Mouse (Mus musculus): ENCODE results near the gene Il27ra. TPM values are rescaled to one million over a fixed set of nuclear protein-coding genes. Genes with fewer than 3 reads are reported as not detected.
"Not testable (repeated sequence)": the region's sequence is repeated elsewhere in the genome, so short reads cannot be mapped to it uniquely, and the experiment has no call there.

The Il27ra gene
- total RNA-seq, 2 experiments from 2014 or later = 0.73 to 1.5 TPM

DNA sequence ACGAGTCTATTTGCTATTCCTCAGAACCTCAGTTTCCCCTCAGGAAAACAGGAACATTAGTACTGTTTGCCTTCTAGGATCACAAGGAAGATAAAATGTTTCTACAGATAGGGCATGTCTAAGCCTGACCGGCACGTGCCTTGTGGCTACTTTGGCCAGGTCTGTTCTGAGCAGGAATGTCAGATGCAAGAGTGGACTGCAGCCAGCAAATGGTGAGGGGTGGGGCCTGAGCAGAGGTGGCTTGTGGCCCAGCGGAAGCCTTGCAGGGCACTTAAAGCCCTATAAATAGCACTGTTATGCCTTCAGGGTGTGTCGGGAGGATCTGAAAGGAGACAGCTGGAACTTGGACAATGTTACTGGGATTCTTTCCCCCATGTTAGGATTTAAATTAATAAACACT lies 19.3 kb downstream of the Il27ra start:
- ATAC-seq (ENCODE audit: poor library complexity, severe bottlenecking) = no peak

DNA sequence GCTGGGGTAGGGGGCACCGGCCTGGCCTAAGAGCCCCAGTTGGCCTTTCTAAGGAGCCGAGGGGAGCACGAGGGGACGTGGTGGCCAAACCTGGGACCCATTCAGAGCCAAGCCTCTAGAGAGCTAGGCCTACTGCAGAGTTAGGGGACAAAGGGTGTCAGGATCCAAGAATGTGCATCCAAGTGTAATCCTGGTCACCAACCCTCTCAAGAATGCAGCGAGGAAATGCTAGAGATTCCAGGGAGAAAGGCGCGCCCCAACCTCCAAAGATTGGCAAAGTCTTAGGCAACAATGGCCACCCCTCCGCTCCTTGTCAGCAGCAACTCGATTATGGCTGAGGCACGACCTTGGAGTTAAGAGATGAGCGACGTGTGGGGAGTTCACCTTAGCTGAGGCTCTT lies 20.8 kb downstream of the Il27ra start:
- ATAC-seq (ENCODE audit: poor library complexity, severe bottlenecking) = no peak

DNA sequence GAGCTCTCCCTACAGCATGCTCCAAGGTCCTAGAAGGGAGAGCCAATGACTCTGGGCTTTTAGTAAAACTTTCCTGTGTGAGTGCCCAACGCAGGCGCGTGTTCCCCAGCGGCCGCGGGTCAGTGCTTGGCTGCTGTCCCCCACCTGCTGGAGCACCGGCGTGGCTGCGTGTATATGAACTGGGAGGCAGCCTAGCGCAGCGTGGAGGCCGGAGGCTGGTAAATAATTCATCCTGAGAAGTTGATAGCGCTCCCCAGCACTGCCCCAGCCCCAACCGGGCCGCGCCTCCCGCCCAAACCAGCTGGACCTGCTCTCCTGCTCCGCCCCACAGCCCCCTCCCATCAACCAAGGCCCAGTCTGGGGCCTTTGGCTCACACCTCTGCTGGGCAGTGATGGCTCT lies 21.3 kb downstream of the Il27ra start, which contains the start of gene Palm3:
TSS of gene Palm3 (plus strand) at position 376 of the 400 bp plus-strand sequence.
- no peak for ATAC-seq (ENCODE audit: poor library complexity, severe bottlenecking)

DNA sequence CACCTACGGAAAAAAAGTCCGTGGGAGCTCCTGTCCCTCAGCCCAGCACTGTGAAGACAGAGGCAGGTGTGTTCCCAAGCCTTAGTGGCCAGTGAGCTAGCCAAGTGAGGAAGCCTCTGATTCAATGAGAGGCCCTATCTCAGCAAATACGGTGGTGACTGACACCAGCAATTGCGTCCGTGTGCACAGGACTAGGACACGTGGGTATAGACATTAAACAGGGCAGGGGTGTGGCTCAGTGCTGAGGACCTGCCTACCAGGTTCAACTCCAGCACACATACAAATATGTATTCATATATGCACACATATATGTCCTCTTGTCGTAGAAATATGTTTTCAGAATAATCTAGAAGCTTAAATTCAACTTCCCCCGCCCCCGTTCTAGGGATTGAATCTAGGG lies 22.7 kb downstream of the Il27ra start:
- no peak for ATAC-seq (ENCODE audit: poor library complexity, severe bottlenecking)

DNA sequence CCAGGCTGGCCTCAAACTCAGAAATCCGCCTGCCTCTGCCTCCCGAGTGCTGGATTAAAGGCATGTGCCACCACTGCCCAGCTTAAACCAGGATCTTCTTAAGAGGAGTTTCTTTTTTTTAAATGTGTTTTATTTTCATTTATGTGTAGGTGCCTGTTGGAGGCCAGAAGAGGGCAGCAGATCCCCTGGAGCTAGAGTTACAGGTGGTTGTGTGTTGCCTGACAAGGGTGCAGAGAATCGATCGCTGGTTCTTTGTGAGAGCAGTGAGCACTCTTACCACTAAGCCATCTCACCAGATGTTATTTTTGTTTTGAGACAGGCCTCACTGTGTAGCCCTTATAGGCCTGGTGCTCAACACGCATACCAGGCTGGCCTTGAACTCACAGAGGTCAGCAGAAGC lies 26.6 kb downstream of the Il27ra start:
- ATAC-seq (ENCODE audit: poor library complexity, severe bottlenecking) = no peak

DNA sequence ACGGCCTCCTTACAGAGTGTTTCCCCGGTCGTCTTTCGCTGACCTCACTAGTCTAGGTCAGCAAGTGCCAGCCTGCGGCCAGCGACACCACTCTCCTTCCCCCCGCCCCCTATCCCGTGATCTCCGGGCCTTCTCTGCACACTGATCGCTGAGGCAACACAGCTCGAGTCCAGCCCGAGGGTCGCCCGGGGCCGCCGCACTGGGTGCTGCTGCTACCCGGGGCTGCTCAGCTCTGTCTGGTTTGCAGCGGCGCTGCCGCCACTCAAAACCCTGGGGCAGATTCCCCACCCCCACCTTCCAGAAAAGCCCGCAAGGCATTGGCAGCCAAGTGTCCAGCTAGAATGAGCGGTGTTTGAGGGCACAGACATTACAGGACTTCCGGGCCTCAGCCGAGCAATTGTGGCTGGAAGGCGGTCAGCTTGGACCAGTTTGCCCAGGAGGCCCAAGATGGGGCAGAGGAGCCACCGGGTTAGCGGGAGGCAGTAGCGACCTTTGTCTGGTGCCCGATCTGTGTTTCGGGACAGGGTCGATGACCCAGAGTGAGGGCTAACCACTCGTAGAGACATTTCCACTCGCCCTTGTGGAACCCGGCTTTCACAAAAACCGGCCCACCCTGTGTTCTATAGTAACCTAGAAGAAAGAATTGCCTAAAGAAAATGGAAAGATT lies 29.8 kb downstream of the Il27ra start:
- no peak for ATAC-seq (ENCODE audit: poor library complexity, severe bottlenecking)

DNA sequence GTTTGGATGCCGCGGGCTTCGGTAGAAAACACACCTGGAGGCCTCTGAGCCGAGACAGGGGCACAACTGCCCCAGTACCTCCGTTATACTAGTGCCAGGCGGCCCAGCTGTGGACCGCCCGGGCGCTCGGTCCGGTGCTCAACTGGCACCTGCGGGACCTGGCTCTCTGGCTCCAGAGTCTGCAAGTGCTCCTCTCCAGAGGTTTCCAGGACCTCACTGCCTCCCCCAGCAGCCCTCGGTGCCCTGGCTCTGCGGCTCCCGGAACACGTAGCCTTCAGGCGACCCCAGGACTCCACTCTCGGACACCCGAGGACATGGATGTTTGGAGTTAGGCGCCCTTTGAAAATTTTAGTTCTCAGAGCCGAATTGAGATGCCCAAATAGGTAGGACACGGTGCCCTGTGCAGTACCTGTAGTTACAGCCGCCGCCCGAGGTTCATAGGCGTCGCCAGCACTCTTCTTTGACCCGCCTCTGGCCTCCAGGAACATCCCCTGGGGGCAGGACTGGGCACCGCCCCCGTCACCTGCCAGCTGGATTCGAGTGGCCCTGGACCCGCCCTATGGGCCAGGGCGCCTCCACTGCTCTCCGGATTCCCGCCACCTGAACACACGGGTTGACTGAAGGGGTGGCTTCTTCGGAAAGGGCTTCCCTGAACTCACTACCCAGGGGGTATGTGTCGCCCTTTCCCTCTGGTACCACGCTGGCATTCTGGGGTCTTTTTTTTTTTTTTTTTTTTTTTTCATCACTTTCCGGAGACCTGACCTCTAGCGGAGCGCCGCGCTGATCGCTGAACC lies 30.5 kb downstream of the Il27ra start, which contains the start of gene 2210011C24Rik:
TSS of gene 2210011C24Rik (minus strand) at position 467 of the 794 bp plus-strand sequence.
- 0 out of 2 replicates have a peak, but pooled peaks have one; percentile 26 for ATAC-seq (ENCODE audit: poor library complexity, severe bottlenecking)

DNA sequence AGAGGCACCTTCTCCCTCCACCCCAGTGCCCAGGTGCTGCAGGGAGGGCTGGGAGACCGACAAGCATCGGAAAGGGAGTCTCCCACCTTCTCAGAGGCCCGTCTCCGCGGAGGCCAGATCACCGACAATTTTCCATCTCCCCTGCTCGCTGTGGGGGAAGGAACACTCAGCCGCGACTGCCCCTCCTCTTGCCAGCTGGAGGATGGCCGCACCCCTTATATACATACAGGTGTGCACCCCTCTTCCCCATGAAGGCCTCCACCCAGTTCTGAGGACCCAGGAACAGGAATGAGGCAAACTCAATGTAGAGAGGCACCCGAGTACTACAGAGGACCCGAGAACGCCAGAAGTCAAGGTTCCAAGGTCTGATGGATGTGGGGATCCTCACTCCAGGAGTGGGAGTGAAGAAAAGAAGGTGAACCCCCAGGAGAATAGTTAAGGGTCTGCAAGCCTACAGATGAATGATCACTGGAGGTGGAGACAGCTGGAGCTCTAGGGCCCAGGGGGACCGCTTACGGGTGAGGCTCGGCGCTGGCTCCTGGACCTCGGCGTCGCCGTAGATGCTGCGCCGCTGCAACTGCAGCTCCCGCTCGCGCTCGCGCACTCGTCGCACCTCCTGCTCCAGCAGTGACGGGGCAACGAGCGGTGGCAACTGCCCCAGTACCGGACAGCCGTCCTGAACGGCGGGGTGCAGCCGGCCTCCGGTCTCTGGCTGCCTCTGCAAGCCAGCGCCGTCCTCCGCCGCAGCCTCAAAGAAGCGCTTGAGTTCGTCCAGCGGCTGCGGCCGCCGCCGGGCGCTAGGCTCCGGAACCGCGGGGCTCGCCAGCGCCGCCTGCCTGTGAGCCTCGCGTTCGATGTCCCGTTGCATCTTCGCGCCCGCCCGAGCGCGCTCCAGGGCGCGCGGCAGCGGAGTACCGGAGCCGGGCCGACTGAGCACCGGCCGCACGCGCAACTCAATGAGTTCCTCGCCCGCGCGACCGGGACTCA lies 31.5 kb downstream of the Il27ra start:
- peak; percentile 80 for ATAC-seq (ENCODE audit: poor library complexity, severe bottlenecking)

DNA sequence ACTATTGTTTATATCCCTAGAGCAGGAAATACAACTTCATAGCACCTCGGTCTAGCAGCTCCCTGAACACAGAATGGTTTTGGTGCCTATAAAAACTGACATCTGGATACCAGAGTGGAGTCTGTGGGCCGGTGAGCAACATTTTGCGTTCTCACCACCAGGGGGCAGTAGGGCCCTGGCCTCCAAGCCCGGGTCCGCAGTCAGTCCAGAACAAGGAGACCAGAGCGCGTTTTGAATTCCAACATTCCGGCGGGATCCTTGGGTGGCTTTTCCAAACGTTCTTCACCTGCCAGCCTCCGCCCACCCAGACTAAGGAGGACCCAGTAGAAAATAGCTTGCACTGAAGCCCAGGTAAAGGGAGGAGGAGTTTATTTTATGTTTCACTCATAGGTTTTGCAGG lies 32.5 kb downstream of the Il27ra start:
- peak; percentile 77 for ATAC-seq (ENCODE audit: poor library complexity, severe bottlenecking)

DNA sequence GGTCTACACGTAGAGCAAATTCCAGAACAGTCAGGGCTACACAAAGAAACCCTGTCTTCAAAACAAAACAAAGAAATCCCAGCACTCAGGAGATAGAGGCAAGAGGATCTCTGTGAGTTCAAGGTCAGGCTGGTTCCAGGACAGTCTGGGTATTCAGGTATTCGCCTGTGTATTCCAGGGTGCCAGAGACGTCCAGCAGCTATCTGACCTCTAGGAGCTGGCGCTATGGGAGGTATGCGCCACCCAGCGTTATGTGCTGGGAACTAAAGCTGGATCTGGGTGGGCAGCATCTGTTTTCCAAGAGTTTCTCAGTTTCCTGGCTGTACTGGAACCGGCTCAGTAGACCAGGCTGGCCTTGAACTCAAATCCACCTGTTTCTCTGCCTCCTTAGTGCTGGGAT lies 34.0 kb downstream of the Il27ra start:
- ATAC-seq (ENCODE audit: poor library complexity, severe bottlenecking) = no peak

DNA sequence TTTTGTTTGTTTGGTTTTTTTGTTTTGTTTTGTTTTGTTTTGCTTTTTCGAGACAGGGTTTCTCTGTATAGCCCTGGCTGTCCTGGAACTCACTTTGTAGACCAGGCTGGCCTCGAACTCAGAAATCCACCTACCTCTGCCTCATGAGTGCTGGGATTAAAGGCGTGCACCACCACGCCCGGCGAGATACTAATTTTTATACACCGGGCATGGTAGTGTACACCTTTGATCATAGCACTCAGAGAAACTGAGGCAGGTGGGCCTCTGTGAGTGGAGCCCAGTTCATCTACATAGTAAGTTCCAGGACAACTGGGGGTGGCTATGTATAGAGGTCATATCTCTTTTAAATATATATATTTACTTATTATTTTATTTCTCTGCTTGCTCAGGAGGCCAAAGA lies 36.9 kb downstream of the Il27ra start:
- not testable (repeated sequence) for ATAC-seq (ENCODE audit: poor library complexity, severe bottlenecking)

DNA sequence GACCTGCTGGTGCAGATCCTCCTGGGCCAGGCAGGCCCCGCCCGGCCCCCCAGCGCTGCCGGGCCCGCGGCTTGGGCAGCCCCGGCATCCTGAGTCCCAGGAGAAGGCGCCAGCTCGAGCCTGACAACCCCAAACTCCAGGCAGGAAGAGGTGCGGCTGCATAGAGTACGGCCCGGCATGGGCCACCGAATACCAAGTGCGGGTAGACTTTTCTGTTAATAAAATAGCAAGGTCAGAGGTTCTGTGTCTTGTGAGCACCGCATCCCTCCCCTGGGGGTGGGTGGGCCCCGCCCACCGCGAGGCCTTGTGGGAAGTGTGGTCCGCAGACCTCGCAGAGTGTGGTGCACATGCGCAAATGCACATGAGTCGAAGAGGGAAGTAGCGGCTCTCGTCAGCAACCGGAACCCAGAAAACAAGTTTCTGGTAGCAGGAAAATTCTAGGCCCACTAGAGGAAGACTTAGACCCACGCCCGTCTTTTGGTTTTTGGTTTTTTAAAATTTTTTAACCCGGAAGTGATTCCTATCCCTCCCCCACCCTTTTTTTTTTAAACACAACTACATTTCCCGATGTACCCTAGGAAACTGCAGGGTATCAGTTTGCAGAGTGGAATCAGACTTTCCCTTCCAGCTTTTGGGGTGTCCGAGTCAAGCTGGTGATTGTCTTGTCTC lies 37.7 kb downstream of the Il27ra start:
- ATAC-seq (ENCODE audit: poor library complexity, severe bottlenecking) = peak; percentile 100

DNA sequence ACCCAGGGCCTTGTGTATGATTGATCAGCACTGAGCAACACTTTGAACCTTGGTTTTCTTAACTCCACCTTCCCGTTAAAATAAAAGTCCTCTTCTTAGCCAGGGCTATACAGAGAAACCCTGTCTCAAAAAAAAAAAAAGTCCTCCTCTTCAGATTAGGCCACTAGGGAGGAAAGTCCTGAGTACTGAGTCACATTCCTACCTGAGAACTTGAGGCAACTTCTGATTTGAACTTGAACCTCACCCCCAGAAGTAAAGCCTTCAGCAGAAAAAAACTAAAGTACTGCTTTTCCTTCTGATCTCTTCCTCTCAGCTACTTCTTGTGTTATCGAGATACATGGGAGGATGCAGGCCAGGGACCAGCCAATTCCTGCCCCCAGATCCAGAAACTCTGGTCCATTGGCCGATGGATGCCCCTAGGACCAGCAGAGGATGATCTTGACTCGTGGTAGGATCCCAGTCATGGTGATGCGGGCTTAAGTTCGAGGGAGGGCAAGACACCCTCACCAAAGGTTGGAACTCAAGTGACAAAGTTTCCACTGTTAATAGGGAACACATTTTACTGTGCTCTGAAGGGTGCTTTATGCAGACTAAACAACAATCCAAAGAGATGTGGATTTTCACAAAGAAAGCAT lies 38.7 kb downstream of the Il27ra start:
- no peak for ATAC-seq (ENCODE audit: poor library complexity, severe bottlenecking)

DNA sequence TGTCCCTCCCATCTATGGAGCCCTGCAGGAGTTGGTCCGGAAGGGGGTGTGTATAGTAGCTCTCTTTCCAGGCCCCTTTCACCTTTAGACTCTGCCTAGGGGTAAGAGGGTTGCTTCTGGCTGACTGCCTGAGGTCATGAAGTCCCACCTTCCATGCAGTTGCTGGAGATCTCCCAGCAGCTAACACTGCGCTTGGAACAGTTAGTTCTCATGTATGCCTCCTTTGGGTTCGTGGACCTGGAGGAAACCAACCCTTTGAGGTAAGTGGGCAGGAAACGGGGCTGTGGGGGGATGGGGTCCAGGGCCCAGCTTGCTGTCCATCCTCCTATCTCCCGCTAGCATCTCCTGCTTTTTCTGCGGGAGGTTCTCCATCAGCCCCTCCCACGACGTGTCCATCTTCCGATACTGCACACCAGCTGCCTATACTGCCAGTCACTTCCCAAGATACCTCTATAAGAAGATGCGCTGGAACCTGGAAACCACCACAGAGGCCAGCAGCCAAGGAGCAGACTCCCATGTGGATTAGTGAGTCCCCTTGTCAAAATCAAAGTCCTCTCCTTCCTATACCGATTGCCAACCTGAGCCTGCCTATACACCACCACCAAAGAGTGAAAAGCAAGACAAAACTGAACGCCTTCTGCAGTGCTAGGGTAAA lies 39.3 kb downstream of the Il27ra start:
- no peak for ATAC-seq (ENCODE audit: poor library complexity, severe bottlenecking)

DNA sequence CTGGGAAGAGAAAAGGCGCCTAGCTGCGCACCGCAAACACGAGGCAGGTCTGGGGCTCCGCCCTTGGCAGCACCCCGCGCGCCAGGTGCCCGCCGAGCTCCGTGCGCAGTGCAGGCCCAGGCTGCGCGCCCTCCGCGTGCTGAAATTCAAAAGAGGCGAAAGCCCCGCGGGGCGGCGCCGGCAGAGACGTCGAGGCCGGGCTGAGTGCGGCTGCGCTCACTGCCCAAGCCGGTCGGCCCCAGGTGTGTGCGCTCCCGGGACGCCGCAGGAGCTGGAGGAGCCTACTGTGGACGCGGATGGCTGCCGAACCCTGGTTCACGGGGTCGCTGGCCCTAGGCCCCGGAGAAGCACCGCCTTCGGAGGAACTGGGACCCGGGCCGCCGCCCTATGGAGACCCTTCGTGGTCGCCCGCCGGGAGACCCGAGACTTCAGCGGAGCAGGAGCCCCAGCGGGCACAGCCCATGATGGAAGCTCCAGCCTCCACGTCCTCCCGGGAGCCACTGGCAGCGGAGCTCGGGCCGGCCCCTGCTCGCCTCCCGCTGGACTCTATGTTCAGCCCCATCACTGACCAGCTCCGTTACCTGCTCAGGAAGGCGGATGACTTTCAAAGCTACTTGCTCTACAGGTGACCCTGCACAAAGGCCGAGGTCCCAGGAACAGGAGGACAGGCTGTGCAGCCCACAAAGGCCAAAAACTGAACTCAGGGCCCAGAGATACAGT lies 40.9 kb downstream of the Il27ra start, which contains the start of gene 1700067K01Rik:
TSS of gene 1700067K01Rik (plus strand) at position 222 of the 720 bp plus-strand sequence.
- ATAC-seq (ENCODE audit: poor library complexity, severe bottlenecking) = no peak

DNA sequence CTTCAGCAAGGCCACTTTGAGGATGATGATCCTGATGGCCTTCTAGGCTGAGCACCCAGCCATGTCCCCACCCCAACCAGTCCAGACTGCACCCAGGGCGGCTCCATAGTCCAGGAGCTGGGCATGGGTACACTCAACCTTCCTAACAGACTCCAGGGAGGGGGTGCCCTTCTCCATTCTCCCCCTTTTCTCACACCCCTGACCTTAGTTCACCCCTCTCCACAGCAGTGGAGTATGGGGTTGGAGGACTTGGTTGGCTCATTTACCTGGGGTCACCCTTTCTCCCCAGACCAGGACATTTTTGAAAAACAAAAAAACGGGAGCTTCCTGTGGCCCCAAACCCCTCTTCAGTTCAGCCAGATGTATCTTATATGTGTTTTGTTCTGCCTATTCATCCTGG lies 42.6 kb downstream of the Il27ra start:
- ATAC-seq (ENCODE audit: poor library complexity, severe bottlenecking) = no peak

DNA sequence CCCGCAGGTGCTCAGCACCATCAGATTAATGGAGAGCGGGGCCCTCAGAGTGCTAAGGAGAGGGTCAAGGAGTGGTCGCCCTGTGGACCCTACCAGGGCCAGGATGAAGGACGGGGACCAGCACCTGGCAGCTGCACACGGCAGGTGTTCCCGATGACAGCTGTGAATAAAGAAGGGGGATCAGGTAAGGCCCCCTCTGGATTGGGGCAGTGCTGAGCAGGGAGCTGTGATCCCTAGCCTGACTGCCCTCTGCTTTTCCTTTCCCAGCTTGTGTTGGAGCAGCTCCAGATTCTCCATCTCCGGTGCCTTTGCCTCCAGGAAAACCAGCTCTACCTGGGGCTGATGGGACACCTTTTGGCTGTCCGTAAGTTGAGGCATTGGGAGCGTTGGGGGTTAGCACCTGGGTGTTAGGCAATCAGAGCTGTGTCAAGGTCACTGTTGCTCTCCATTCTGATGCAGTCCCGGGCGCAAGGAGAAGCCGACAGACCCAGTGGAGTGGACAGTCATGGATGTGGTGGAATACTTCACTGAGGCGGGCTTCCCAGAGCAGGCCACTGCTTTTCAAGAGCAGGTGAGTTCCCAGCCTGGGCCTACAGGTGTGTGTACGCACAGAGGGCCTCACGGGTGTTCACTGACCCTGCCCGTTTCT lies 43.2 kb downstream of the Il27ra start:
- ATAC-seq (ENCODE audit: poor library complexity, severe bottlenecking) = no peak

Data from megakaryocyte, adult 5-6 weeks (primary cell).